Mouse (Mus musculus): ENCODE results near the gene Fn3k. TPM values are rescaled to one million over a fixed set of nuclear protein-coding genes. Genes with fewer than 3 reads are reported as not detected.

The Fn3k gene
- 1.6 and 2.9 TPM in 2 replicates for polyA plus RNA-seq (2015; fragmentation: Nextera tagmentation; extraction: Ambion mirVana)

DNA sequence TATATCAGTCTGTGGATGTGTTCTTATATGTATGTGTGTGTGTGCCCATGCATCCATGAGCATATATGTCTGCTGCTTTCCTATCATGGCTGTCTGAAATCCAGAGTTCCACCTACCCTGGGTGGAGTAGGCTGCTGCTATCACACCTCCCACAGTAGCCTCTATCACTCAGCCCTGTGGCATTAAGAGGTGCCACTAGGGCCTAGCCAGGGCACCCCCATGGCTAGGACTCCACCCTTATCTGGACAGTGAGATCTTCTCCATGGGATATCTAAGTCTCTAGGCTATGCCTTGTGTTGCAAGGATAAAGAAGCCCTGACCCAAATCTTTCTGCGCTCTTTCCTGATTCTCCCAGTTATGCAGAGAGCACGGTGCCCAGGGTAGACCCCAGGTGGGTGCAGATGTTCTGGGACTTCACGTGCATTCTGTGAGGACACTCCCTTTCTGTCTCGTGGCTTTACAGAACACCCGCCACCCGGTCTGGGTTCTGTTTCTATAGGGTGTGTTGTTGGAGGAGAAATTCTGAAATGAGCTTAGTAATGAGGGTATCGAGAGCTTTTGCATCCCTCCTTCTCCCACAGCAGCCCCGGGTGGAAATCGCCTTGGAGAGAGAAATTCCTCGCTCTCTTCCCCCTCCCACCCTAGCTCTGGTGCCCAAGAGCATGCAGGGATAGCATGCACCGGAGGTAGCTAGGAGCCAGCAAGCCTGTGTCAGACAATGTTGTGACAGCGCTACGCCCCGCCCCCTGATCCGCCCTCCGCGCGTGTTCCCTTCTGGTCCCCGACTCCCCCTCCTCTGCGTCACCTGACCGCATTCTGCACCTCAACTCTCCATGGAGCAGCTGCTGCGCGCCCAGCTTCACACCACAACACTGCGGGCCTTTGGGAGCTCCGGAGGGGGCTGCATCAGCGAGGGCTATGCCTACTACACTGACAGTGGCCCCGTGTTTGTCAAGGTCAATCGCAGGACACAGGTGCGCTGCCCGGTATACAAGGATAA is at the start of gene Fn3k:
Gene Fn3k, plus strand, starts transcription at position 758 of the 1,000 bp plus-strand sequence.
- WGBS, result 6% methylated on average over 30 of the region's 30 CpGs
- Histone ChIP-seq H3K4me1 (ENCODE audit: control insufficient read depth, insufficient read depth, low read length) (peaks cover 12% of the 10 kb centered on the region), H3K27ac (ENCODE audit: low read length) (no peak within 1 kb of the TSS), H3K4me3 (replicated peaks; ENCODE audit: low read length) (peak within 1 kb of the TSS; percentile 46), H3K9ac (ENCODE audit: low read length) (peak within 1 kb of the TSS; percentile 59), H3K36me3 (ENCODE audit: control insufficient read depth, insufficient read depth, low read length) (no peaks in the 10 kb centered on the region), H3K4me2 (ENCODE audit: low read depth, low read length) (peak within 1 kb of the TSS; percentile 82), H3K27me3 (ENCODE audit: control insufficient read depth, insufficient read depth, low read length) (no peaks in the 10 kb centered on the region), H3K9me3 (replicated peaks; ENCODE audit: control insufficient read depth, low read length) (no peaks in the 10 kb centered on the region)
- peak; percentile 92 for ATAC-seq (ENCODE audit: insufficient read depth, low FRiP score)

DNA sequence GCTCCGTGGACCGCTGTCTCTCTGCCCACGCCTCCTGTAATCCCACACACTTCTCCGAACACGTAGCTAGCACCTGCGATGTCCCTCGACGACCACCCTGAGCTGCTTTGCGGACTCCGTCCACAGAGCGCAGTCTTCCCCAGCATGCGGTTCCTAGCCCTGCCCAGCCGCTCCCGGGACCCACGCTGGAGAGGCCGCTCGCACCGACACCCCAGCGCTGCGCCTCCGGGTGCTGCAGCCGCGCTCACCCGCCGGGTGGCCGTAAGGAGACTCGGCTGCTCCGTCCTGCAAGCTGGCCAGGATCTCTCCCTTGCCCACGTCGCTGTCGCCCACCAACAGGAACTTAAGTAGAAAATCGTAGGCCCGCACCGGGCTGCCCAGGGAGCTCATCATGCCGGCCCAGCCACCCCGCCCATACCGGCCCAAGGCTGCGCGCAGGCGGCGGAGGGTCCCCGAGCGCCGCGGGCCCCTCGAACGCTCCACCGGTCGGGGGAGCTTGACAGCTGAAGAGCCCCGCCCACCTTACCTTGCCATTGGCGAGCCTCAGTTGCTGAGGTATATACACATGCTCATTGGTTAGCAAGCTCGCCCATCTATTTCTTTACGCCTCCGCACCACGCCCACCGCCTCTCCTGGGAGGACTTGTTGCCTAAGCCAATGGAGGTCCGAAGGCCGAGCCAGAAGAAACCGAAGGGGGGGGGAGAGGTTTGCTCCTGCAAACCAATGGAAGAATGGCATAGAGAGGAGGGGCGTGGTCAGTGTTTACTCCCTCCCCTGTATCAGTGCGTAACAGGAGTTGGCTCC is 46.8 kb upstream of the Fn3k start, which contains the start of gene Rab40b:
Gene Rab40b, minus strand, starts transcription at position 502 of the 804 bp plus-strand sequence.
- WGBS, result under 1% methylated on average over 61 of the region's 61 CpGs
- Histone ChIP-seq H3K27me3 (ENCODE audit: control insufficient read depth, insufficient read depth, low read length) (no peaks in the 10 kb centered on the region), H3K36me3 (ENCODE audit: control insufficient read depth, insufficient read depth, low read length) (no peaks in the 10 kb centered on the region), H3K9ac (ENCODE audit: low read length) (peak within 1 kb of the TSS; percentile 84), H3K4me2 (ENCODE audit: low read depth, low read length) (peak within 1 kb of the TSS; percentile 89), H3K4me1 (ENCODE audit: control insufficient read depth, insufficient read depth, low read length) (no peaks in the 10 kb centered on the region), H3K9me3 (replicated peaks; ENCODE audit: control insufficient read depth, low read length) (no peaks in the 10 kb centered on the region), H3K4me3 (replicated peaks; ENCODE audit: low read length) (peak within 1 kb of the TSS; percentile 78), H3K27ac (ENCODE audit: low read length) (peak within 1 kb of the TSS; percentile 42; the same call in 1 of the 2 replicates)
- ATAC-seq (ENCODE audit: insufficient read depth, low FRiP score), result peak; percentile 100

DNA sequence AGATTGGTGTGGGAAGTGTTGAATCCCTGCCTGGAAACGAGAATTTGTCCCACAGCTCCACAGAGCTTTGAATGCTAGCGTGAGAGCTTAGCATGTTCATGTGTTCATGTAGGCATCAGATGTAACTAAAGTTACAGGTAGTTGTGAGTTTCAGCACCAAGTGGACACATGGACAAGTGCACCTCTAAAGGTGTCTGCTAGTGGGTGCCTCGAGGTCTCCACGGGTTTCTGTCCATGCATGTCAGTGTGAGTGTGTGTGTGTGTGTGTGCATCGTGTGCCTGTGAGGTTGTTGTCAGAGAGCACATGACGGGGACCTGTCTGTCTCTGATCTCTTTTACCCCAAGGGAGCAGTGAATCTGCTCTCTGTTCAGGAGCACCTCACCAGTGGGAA is 46.2 kb upstream of the Fn3k start:
- 8% methylated on average over 6 of the region's 6 CpGs for WGBS
- no peak overlapping the region for H3K27ac ChIP-seq (ENCODE audit: low read length)
- no peaks in the 10 kb centered on the region for H3K4me1 ChIP-seq (ENCODE audit: control insufficient read depth, insufficient read depth, low read length)
- H3K9ac ChIP-seq (ENCODE audit: low read length), result 0 out of 2 replicates have a peak overlapping the region, but pooled peaks have one; percentile 23
- ATAC-seq (ENCODE audit: insufficient read depth, low FRiP score), result no peak; the same call in 1 of the 2 replicates
- no peaks in the 10 kb centered on the region for H3K27me3 ChIP-seq (ENCODE audit: control insufficient read depth, insufficient read depth, low read length)
- no peaks in the 10 kb centered on the region for H3K9me3 ChIP-seq (replicated peaks; ENCODE audit: control insufficient read depth, low read length)
- H3K4me2 ChIP-seq (ENCODE audit: low read depth, low read length), result peak overlapping the region; percentile 89
- peak overlapping the region; percentile 78 for H3K4me3 ChIP-seq (replicated peaks; ENCODE audit: low read length)
- no peaks in the 10 kb centered on the region for H3K36me3 ChIP-seq (ENCODE audit: control insufficient read depth, insufficient read depth, low read length)

DNA sequence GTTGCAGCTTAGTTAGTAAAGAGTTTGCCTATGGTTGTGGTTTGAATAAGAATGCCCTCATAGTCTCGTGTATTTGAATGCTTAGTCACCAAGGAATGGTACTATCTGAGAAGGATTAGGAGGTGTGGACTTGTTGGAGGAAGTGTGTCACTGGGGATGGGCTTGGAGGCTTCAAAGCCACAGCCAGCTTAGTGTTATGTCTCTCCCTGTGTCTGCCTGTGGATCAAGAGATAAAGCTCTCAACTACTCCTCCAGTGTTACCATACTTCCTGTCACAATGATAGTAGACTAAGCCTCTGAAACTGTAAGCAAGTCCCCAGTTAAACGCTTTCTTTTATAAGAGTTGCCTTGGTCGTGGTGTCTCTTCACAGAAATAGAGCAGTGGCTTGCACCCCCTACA is 43.9 kb upstream of the Fn3k start:
- no peak overlapping the region for H3K4me2 ChIP-seq (ENCODE audit: low read depth, low read length)
- H3K4me3 ChIP-seq (replicated peaks; ENCODE audit: low read length), result no peak overlapping the region
- ATAC-seq (ENCODE audit: insufficient read depth, low FRiP score), result no peak
- no peak overlapping the region for H3K27ac ChIP-seq (ENCODE audit: low read length)
- H3K27me3 ChIP-seq (ENCODE audit: control insufficient read depth, insufficient read depth, low read length), result no peaks in the 10 kb centered on the region
- no peak overlapping the region for H3K9ac ChIP-seq (ENCODE audit: low read length)
- H3K4me1 ChIP-seq (ENCODE audit: control insufficient read depth, insufficient read depth, low read length), result no peaks in the 10 kb centered on the region
- no peaks in the 10 kb centered on the region for H3K36me3 ChIP-seq (ENCODE audit: control insufficient read depth, insufficient read depth, low read length)
- no peaks in the 10 kb centered on the region for H3K9me3 ChIP-seq (replicated peaks; ENCODE audit: control insufficient read depth, low read length)
- 65% methylated on average over 3 of the region's 3 CpGs for WGBS

DNA sequence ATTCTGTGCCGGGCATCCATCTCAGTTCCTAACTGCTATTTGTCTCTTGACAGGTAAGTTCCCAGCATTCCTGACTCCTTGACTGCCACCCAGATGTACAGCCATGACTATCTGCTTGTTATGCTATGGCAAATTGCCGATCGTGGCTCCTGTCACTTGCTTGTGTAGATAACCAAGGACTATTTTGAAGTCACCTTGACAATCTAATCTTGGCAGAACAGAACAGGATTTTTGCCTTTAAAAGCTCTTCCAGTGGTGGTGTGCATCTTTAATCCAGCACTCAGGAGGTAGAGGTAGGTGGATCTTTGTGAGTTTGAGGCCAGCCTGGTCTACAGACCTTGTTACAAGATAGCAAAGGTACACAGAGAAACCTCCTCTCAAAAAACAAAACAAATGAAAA is 42.3 kb upstream of the Fn3k start:
- no peaks in the 10 kb centered on the region for H3K9me3 ChIP-seq (replicated peaks; ENCODE audit: control insufficient read depth, low read length)
- WGBS, result 91% methylated on average over 3 of the region's 3 CpGs

DNA sequence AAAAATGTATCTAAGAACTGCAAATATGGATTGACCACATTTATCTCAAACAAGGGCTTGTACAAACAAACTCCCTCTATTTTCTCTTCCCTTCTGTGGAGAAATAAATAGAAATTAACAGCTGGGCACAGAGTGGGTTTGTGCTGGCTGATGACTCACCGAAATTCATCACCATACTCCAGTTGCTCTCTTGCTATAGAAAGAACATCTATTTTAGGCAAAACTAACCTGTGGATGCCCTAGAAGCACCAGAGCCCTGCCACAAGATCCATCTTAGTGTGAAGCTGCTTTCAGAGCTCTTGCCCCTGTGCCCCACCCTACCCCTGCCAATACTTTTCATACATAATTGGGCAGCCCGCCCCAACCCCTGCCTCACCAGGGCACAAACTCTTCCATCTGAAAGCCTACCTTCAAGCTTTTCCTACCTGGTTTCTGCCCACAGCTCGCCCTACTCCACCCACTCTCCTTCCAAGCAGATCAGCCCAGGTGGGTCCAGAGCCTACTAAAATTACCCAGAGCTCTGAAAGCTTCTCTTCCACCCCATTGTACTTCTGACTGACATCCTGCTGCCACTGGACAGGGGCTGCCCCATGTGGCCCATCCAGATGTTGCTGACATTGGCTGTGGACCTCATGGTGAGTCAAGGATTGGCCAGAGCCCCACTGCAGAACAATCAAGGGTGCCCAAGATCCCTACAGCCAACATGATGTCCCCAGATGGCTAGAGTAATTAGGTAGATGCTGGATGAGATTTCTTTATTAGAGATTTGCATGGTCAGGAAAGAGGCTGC is 27.2 kb upstream of the Fn3k start:
- no peak overlapping the region for H3K9ac ChIP-seq (ENCODE audit: low read length)
- H3K9me3 ChIP-seq (replicated peaks; ENCODE audit: control insufficient read depth, low read length), result no peaks in the 10 kb centered on the region
- H3K4me1 ChIP-seq (ENCODE audit: control insufficient read depth, insufficient read depth, low read length), result 0 out of 2 replicates have a peak, but pooled peaks cover 3% of the 10 kb centered on the region
- ATAC-seq (ENCODE audit: insufficient read depth, low FRiP score), result no peak
- 55% methylated on average over 3 of the region's 3 CpGs for WGBS
- H3K4me3 ChIP-seq (replicated peaks; ENCODE audit: low read length), result no peak overlapping the region
- H3K36me3 ChIP-seq (ENCODE audit: control insufficient read depth, insufficient read depth, low read length), result no peaks in the 10 kb centered on the region
- no peak overlapping the region for H3K27ac ChIP-seq (ENCODE audit: low read length)
- no peaks in the 10 kb centered on the region for H3K27me3 ChIP-seq (ENCODE audit: control insufficient read depth, insufficient read depth, low read length)
- H3K4me2 ChIP-seq (ENCODE audit: low read depth, low read length), result no peak overlapping the region

More for the DNA sequence above, 42.3 kb upstream of the Fn3k start:
- H3K9ac ChIP-seq (ENCODE audit: low read length), result no peak overlapping the region
- no peaks in the 10 kb centered on the region for H3K36me3 ChIP-seq (ENCODE audit: control insufficient read depth, insufficient read depth, low read length)
- no peak overlapping the region for H3K27ac ChIP-seq (ENCODE audit: low read length)
- ATAC-seq (ENCODE audit: insufficient read depth, low FRiP score), result no peak
- H3K4me2 ChIP-seq (ENCODE audit: low read depth, low read length), result no peak overlapping the region
- no peaks in the 10 kb centered on the region for H3K4me1 ChIP-seq (ENCODE audit: control insufficient read depth, insufficient read depth, low read length)
- no peaks in the 10 kb centered on the region for H3K27me3 ChIP-seq (ENCODE audit: control insufficient read depth, insufficient read depth, low read length)
- no peak overlapping the region for H3K4me3 ChIP-seq (replicated peaks; ENCODE audit: low read length)

DNA sequence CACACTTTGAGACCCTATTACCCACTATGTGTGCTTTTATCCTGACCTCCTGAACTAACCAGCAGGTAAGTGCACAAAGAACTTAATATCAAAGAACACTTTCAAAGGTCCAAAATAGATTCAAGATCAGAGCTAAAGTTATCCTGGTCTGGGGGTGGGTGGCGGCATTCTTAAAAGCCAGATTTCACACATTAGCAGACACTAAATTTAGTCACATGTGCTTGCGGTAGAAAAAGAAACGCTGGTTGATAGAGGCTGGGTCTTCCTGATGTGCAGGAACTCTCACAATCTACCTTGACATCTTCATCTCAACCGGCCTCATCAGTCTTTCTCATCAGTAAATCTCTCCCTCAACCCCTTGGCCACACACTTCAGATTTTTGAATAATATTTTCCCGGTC is 20.0 kb upstream of the Fn3k start:
- Histone ChIP-seq H3K27me3 (ENCODE audit: control insufficient read depth, insufficient read depth, low read length) (no peaks in the 10 kb centered on the region), H3K4me2 (ENCODE audit: low read depth, low read length) (no peak overlapping the region), H3K4me3 (replicated peaks; ENCODE audit: low read length) (no peak overlapping the region), H3K4me1 (ENCODE audit: control insufficient read depth, insufficient read depth, low read length) (no peaks in the 10 kb centered on the region), H3K36me3 (ENCODE audit: control insufficient read depth, insufficient read depth, low read length) (no peaks in the 10 kb centered on the region), H3K27ac (ENCODE audit: low read length) (no peak overlapping the region), H3K9ac (ENCODE audit: low read length) (no peak overlapping the region), H3K9me3 (replicated peaks; ENCODE audit: control insufficient read depth, low read length) (no peaks in the 10 kb centered on the region)
- 79% methylated on average over 5 of the region's 5 CpGs for WGBS
- no peak for ATAC-seq (ENCODE audit: insufficient read depth, low FRiP score)

DNA sequence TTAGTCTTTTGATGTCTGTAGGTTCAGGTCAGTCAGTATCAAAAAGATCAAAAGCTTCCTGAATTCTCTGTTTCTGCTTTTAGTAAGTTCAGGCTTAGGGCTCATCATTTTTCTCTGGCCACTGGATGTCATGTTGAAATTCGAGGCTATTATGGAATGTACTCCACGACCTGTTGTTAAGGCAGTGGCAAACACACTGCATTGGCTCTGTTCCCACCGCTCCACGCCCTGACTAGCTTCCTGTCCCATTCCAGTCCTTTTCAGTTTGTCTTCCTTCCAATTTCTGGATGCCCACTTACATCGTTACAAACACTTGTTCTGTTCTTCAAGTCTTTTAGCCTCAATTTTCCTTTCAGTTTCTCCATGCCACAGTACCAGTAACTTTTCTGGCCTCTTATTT is 19.4 kb upstream of the Fn3k start:
- no peak overlapping the region for H3K4me3 ChIP-seq (replicated peaks; ENCODE audit: low read length)
- no peaks in the 10 kb centered on the region for H3K36me3 ChIP-seq (ENCODE audit: control insufficient read depth, insufficient read depth, low read length)
- no peaks in the 10 kb centered on the region for H3K9me3 ChIP-seq (replicated peaks; ENCODE audit: control insufficient read depth, low read length)
- ATAC-seq (ENCODE audit: insufficient read depth, low FRiP score), result no peak
- 47% methylated on average over 5 of the region's 5 CpGs for WGBS
- no peaks in the 10 kb centered on the region for H3K4me1 ChIP-seq (ENCODE audit: control insufficient read depth, insufficient read depth, low read length)
- H3K4me2 ChIP-seq (ENCODE audit: low read depth, low read length), result no peak overlapping the region
- H3K27ac ChIP-seq (ENCODE audit: low read length), result no peak overlapping the region
- no peaks in the 10 kb centered on the region for H3K27me3 ChIP-seq (ENCODE audit: control insufficient read depth, insufficient read depth, low read length)
- H3K9ac ChIP-seq (ENCODE audit: low read length), result no peak overlapping the region

Measured in stomach, embryonic 16.5 days (tissue).